Mouse (Mus musculus): ENCODE results near the gene Dazl. TPM values are rescaled to one million over a fixed set of nuclear protein-coding genes. Genes with fewer than 3 reads are reported as not detected.

The Dazl gene
- polyA plus RNA-seq, 1 experiment from 2014 or later = 0.21 TPM

DNA sequence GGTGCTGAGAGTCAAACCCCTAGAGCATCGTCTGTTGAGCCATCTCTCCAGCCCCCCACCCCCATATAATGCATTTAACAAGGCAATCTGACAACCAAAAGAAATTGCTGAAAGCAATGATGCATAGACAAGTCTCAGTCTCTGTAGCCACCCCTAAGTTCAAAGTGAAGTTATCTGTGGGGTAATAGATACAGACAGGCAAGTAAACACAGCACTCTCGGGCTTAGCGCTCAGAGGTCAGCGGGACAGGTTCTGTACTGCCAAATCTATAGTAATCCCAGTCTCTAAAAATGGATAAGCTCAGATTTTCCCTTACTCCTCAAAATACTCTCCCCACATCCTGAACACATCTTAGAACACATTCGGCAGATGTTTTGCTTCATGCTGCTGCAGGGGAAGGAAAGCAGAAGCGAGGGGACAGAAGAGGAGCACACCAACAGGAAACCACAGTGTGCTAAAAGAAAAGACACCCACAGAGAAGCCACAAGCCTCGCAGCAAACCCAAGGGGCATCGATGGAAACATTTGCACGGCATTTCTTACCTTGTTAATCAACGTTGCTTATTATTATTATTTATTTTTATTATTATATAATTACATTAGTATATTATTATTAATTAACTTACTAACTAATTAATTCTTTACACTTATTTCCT, 16.8 kb upstream of the Dazl start:
- peaks cover 3% of the 10 kb centered on the region; the same call in 1 of the 2 replicates for H3K4me1 ChIP-seq (replicated peaks)
- WGBS (ENCODE audit: insufficient replicate concordance) = 32% methylated on average over 10 of the region's 10 CpGs
- DNase-seq = no peak
- H3K27ac ChIP-seq = no peak overlapping the region
- no peak overlapping the region for H3K4me3 ChIP-seq (replicated peaks)
- H3K4me2 ChIP-seq = no peak overlapping the region
- H3K9me3 ChIP-seq (replicated peaks) = no peaks in the 10 kb centered on the region
- H3K27me3 ChIP-seq = no peaks in the 10 kb centered on the region
- H3K9ac ChIP-seq = no peak overlapping the region
- ATAC-seq (ENCODE audit: low read depth) = no peak
- H3K36me3 ChIP-seq = no peaks in the 10 kb centered on the region

DNA sequence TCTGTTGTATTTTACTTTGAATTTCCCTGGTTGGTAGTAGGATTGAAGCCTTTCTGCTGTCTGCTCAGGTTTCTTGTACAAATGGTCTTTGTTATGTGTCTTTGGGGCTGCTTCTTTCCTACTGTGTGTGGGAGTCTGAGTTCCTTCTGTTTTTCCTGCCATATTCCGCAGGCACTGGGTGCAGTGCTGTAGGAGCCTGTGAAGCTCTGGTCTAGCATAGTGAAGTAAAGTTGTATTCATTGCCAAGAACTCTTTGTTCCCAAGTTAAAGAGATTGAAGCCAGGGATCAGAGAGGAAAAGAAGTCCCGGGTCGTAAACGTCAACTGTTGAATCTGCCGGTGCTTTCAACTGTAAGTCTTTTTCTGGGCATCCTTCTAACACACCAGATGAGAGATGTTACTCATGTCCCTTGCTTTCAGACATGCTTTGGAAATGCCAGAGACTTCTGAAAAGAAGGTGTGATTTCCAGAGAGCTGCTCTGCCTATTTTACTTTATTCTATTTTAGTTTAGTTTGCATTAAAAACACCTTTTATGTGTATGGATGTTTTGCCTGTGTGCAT, 16.2 kb upstream of the Dazl start:
- Histone ChIP-seq H3K27ac (no peak overlapping the region), H3K9me3 (replicated peaks) (no peaks in the 10 kb centered on the region), H3K4me3 (replicated peaks) (no peak overlapping the region), H3K4me1 (replicated peaks) (peaks cover 3% of the 10 kb centered on the region; the same call in 1 of the 2 replicates), H3K36me3 (no peaks in the 10 kb centered on the region), H3K27me3 (no peaks in the 10 kb centered on the region), H3K9ac (no peak overlapping the region), H3K4me2 (no peak overlapping the region)
- DNase-seq (no peak), ATAC-seq (ENCODE audit: low read depth) (no peak)
- WGBS (ENCODE audit: insufficient replicate concordance) = 70% methylated on average over 5 of the region's 5 CpGs

DNA sequence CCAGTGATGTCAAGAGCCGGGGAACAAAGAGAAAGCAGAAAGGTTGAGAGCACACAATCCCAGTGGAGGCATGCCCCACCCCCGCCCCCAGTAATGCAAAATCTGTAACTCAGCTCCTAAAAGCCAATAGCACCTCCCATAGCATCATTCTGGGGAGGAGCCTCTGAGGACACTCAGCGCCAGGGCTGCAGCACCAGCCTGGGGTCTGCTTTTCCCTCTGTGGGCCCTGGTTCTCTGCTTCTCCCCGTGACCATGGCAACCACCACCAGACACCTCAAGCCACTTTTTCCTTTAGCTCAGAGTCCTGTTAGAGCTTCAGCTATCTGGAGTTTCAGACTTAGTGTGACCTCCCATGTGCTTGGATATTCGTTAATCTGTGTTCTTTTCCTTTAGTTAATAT, 15.4 kb upstream of the Dazl start:
- Histone ChIP-seq H3K27me3 (no peaks in the 10 kb centered on the region), H3K9me3 (replicated peaks) (no peaks in the 10 kb centered on the region), H3K9ac (no peak overlapping the region), H3K4me3 (replicated peaks) (no peak overlapping the region), H3K36me3 (no peaks in the 10 kb centered on the region), H3K4me2 (no peak overlapping the region), H3K27ac (no peak overlapping the region), H3K4me1 (replicated peaks) (peaks cover 3% of the 10 kb centered on the region; the same call in 1 of the 2 replicates)
- no peak for DNase-seq
- ATAC-seq (ENCODE audit: low read depth) = no peak
- 50% methylated on average over 5 of the region's 5 CpGs for WGBS (ENCODE audit: insufficient replicate concordance)

DNA sequence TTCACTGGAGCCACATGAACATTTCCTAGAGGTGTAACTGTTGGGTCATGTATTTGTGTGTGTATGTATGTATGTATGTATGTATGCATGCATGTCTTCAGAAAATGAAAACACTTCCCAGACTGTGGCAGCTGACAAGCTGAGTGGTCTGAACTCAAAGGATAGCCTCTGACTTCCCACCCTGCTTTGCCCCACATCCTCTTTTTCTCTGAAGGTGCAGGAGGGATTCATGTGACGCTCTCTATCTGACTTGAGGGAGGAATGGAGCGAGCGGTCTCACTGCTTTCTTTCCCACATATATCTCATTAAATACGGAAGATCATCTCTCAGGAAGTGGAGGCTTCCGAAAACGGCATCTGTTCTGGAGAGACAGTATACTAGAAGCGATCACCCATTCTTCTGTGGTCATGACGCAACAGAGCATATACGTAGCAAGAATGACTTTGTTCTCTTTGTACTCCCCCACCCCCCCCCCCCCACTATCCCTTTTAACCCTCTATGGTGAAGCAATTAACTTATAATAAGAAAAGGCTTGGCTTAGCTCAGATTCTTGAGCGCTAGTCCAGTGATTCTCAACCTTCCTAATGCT, 14.7 kb upstream of the Dazl start:
- Histone ChIP-seq H3K27me3 (no peaks in the 10 kb centered on the region), H3K4me2 (no peak overlapping the region), H3K4me1 (replicated peaks) (peaks cover 3% of the 10 kb centered on the region; the same call in 1 of the 2 replicates), H3K36me3 (no peaks in the 10 kb centered on the region), H3K27ac (no peak overlapping the region), H3K9me3 (replicated peaks) (no peaks in the 10 kb centered on the region), H3K9ac (no peak overlapping the region), H3K4me3 (replicated peaks) (no peak overlapping the region)
- 46% methylated on average over 10 of the region's 10 CpGs for WGBS (ENCODE audit: insufficient replicate concordance)
- DNase-seq (no peak), ATAC-seq (ENCODE audit: low read depth) (no peak)

DNA sequence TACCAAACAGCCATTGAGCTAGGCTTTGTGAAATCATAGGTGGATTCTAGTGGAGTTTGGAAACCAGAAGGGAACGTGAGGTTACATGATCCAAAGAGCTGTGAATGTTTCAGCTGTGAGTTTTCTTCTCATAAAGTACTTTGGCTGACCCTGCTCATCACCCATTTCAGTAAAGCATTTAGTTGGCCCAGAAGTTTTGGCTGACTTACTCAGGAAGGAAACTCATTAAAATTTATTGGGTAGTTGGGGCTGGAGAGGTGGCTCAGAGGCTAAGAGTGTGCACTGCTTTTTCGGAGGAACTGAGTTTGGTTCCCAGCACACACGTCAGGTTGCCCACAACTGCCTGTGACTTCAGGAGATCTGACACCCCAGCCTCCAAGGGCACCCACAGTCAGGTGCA, 9.4 kb upstream of the Dazl start:
- 61% methylated on average over 3 of the region's 3 CpGs for WGBS (ENCODE audit: insufficient replicate concordance)
- no peak overlapping the region for H3K9ac ChIP-seq
- DNase-seq (no peak), ATAC-seq (ENCODE audit: low read depth) (no peak)
- no peaks in the 10 kb centered on the region for H3K9me3 ChIP-seq (replicated peaks)
- H3K4me1 ChIP-seq (replicated peaks) = peaks cover 5% of the 10 kb centered on the region; the same call in 1 of the 2 replicates
- H3K4me2 ChIP-seq = no peak overlapping the region
- H3K4me3 ChIP-seq (replicated peaks) = no peak overlapping the region
- H3K27ac ChIP-seq = no peak overlapping the region
- H3K36me3 ChIP-seq = no peaks in the 10 kb centered on the region
- no peaks in the 10 kb centered on the region for H3K27me3 ChIP-seq

DNA sequence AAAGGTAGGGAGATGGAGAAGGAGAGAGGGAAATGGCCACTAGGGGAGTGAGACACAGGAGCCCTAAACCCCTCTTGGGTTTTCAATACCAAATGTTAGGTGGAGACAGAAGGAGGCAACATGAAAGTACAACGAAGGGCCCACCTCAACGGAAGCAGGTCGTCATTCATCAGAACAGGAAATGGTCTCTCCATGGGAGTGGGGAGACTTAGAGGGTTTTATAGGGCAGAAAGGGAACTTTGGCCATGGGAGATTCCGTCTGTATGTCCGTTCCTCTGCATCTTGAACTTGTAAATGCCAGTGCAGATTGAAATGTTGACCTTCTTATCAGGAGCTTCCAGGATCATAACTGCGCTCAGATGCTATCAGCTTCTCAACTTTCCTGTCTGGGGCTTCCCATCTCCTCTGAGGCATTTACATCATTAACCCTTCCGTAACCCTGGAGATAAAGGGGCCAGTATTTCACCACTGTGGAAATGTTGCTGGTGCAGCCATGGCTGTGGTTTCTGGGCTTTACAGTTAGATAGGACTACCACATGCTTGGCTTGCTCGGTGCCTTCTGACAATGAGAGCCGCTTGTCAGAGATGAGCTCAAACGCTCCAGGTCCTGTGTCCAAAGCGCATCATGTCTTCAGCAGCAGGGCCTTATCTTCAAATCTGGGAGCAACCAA, 6.9 kb upstream of the Dazl start:
- 20% methylated on average over 11 of the region's 11 CpGs for WGBS (ENCODE audit: insufficient replicate concordance)
- no peaks in the 10 kb centered on the region for H3K27me3 ChIP-seq
- no peak overlapping the region for H3K27ac ChIP-seq
- H3K9ac ChIP-seq = no peak overlapping the region
- no peak overlapping the region for H3K4me2 ChIP-seq
- DNase-seq (no peak), ATAC-seq (ENCODE audit: low read depth) (no peak)
- no peak overlapping the region for H3K4me3 ChIP-seq (replicated peaks)
- no peaks in the 10 kb centered on the region for H3K9me3 ChIP-seq (replicated peaks)
- peaks cover 5% of the 10 kb centered on the region; the same call in 1 of the 2 replicates for H3K4me1 ChIP-seq (replicated peaks)
- no peaks in the 10 kb centered on the region for H3K36me3 ChIP-seq

DNA sequence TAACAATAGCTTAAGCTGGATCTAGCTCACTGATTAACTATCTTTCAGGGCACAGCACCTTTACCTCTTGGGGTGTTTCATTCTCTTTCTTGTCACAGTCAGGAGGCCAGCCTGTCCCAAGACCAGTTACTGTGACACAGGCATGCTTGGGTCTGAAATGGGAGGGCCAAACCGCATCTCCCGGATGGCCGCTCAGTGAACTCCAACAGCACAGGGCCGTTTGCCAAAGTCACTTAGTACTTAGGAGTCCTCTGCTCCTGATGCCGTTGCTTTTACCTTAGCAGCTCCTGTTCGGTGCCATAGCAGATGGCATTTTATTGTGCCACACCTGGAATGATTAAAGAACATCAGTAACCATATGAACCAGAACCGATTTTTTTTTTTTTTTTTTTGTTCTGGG, 5.4 kb upstream of the Dazl start:
- Histone ChIP-seq H3K4me3 (replicated peaks) (no peak overlapping the region), H3K9me3 (replicated peaks) (peaks cover 1% of the 10 kb centered on the region; the same call in 1 of the 2 replicates), H3K27me3 (no peaks in the 10 kb centered on the region), H3K4me2 (no peak overlapping the region), H3K27ac (no peak overlapping the region), H3K36me3 (no peaks in the 10 kb centered on the region), H3K4me1 (replicated peaks) (peaks cover 5% of the 10 kb centered on the region; the same call in 1 of the 2 replicates), H3K9ac (no peak overlapping the region)
- no peak for ATAC-seq (ENCODE audit: low read depth)
- no peak for DNase-seq
- 71% methylated on average over 7 of the region's 7 CpGs for WGBS (ENCODE audit: insufficient replicate concordance)

DNA sequence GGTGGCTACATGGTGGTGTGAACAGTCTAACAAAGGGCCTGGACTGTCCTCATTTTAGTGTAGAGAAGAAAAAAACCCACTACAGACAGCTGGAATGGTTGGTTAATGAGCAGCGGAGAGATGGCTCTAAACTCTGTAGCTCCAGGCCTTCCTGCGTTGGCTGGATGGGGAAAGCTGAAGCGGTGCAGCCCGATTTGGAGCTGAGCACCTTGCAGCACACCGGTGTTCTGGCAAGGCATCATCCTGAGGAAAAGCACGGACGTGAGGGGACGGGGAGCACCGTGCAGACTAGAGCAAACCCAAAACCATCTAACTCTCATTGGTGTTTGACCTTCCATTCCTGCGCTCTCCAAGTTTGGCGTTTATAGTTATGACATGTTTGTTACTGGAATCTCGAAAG, 1.3 kb upstream of the Dazl start:
- Histone ChIP-seq H3K36me3 (0 out of 2 replicates have a peak, but pooled peaks cover 8% of the 10 kb centered on the region), H3K27ac (no peak overlapping the region), H3K27me3 (no peaks in the 10 kb centered on the region), H3K4me3 (replicated peaks) (no peak overlapping the region), H3K4me1 (replicated peaks) (peaks cover 4% of the 10 kb centered on the region; the same call in 1 of the 2 replicates), H3K9me3 (replicated peaks) (peaks cover 11% of the 10 kb centered on the region), H3K9ac (no peak overlapping the region), H3K4me2 (no peak overlapping the region)
- 87% methylated on average over 12 of the region's 12 CpGs for whole genome bisulfite sequencing (ENCODE audit: insufficient replicate concordance)
- DNase-seq (no peak), ATAC-seq (ENCODE audit: low read depth) (no peak)

DNA sequence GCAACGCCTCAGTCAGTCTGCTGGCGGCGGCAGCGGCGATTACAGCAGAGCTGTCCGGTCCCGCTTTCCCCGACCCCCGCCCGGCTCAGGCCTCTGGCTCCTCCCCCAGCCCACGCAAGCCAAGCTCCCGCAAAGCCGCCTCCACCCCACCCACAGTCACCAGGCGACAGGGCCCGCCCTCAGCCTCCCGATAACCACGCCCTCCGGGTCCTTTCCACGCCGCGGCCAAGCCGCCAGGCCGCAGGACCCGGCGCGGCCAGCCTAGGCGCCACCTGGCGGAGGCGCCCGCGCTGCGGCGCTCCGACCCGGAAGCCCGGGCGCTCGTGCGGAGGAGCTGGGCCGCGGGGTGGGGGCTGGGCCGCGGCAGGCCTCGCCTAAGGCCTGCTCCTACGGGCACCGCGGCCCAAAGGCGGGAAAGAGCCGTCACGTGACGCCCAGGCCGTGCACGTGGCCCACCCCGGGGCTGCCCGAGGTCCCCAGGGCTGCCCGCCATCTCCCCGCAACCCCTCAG, 720 bp downstream of the Dazl start:
- Histone ChIP-seq H3K9ac (peak overlapping the region; percentile 44), H3K4me3 (replicated peaks) (peak overlapping the region; percentile 57), H3K4me2 (peak overlapping the region; percentile 71), H3K9me3 (replicated peaks) (peaks cover 11% of the 10 kb centered on the region), H3K27ac (peak overlapping the region; percentile 59), H3K27me3 (no peaks in the 10 kb centered on the region), H3K4me1 (replicated peaks) (peaks cover 4% of the 10 kb centered on the region; the same call in 1 of the 2 replicates), H3K36me3 (0 out of 2 replicates have a peak, but pooled peaks cover 8% of the 10 kb centered on the region)
- peak; percentile 90 for DNase-seq
- 6% methylated on average over 51 of the region's 57 CpGs for WGBS (ENCODE audit: insufficient replicate concordance)
- ATAC-seq (ENCODE audit: low read depth) = peak; percentile 95

DNA sequence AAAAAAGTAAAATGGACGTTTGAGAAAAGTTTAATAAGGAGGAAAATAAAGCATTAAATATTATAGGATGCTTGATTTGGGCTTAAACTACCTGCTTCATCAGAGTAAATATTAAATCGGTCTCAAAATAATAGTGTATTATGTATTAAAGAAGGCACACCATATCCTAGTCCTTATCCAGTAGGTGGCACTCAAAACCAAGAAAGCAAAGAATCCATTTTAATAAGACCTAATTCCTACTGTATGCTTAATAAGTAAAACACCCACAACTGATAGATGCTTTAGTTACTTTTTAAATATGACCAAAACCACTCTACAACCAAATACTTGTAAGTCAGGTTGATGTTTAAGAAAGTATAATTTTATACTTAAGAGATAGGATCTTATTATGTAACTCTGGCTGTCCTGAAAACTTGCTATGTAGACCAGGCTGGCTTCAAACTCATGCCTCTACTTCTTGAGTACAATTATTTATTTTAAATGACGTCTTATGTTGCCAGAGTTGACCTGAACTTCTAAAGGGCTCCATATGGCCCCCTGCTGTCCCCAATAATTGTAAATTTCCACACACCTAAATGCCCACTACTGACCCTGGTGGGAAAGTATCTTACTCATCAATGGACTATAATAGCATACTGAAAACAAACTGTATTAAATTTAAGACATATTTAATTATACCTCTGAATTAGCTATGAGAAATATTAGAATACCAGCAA, 1.8 kb downstream of the Dazl start:
- ATAC-seq (ENCODE audit: low read depth) = no peak
- DNase-seq = no peak
- Histone ChIP-seq H3K9me3 (replicated peaks) (peaks cover 11% of the 10 kb centered on the region), H3K4me1 (replicated peaks) (peaks cover 4% of the 10 kb centered on the region; the same call in 1 of the 2 replicates), H3K36me3 (0 out of 2 replicates have a peak, but pooled peaks cover 8% of the 10 kb centered on the region), H3K9ac (no peak overlapping the region), H3K27ac (no peak overlapping the region), H3K4me3 (replicated peaks) (no peak overlapping the region), H3K4me2 (no peak overlapping the region), H3K27me3 (no peaks in the 10 kb centered on the region)
- 19% methylated on average over 3 of the region's 3 CpGs for WGBS (ENCODE audit: insufficient replicate concordance)

DNA sequence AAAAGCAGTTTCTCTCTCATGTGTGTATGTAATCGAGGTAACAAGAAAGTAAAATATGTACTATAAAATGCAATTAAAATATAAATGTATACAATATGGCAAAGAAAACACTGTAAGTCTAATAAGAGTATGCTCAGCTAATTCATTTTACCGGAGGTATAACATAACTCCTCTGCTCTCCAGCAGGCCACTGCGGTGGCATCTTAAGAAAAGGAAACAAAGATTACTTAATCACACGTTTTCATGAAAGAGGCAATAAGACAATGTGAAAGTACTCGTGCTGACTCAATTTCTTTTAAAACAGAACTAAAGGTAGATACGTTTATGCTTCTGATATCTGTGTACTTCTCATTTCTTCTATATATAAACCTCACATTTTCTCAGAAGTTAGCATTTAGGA, 8.6 kb downstream of the Dazl start:
- Histone ChIP-seq H3K9ac (no peak overlapping the region), H3K36me3 (no peaks in the 10 kb centered on the region), H3K27ac (no peak overlapping the region), H3K9me3 (replicated peaks) (no peaks in the 10 kb centered on the region), H3K27me3 (no peaks in the 10 kb centered on the region), H3K4me2 (no peak overlapping the region), H3K4me1 (replicated peaks) (no peaks in the 10 kb centered on the region), H3K4me3 (replicated peaks) (no peak overlapping the region)
- ATAC-seq (ENCODE audit: low read depth) (no peak), DNase-seq (no peak)
- WGBS (ENCODE audit: insufficient replicate concordance) = 52% methylated on average over 6 of the region's 6 CpGs
